Mouse (Mus musculus): ENCODE measurements around the gene Rnd1. TPM values are rescaled to one million over a fixed set of nuclear protein-coding genes. Genes with fewer than 3 reads are reported as not detected.
A peak's percentile ranks its signal among the peaks of the same experiment; 100 is the strongest.

The Rnd1 gene
- polyA plus RNA-seq, 1 experiment from 2014 or later = 0.99 TPM

GRCm38 (mm10) chr15:98628589-98629254 is 48.5 kb downstream of the Rnd1 start:
- Histone ChIP-seq H3K27ac (ENCODE audit: low read length) (peak overlapping the region; percentile 11), H3K4me1 (ENCODE audit: control insufficient read depth, insufficient read depth, low read length) (peaks cover 38% of the 10 kb centered on the region), H3K9ac (ENCODE audit: low read length) (peak overlapping the region; percentile 60)

GRCm38 (mm10) chr15:98626487-98627212 is 50.6 kb downstream of the Rnd1 start:
- no peak for ATAC-seq (ENCODE audit: insufficient read depth, low FRiP score)
- no peaks in the 10 kb centered on the region; the same call in 1 of the 2 replicates for H3K9me3 ChIP-seq (replicated peaks; ENCODE audit: control insufficient read depth, low read length)
- H3K4me2 ChIP-seq (ENCODE audit: low read depth, low read length) = no peak overlapping the region
- H3K36me3 ChIP-seq (ENCODE audit: control insufficient read depth, insufficient read depth, low read length) = no peaks in the 10 kb centered on the region
- peaks cover 21% of the 10 kb centered on the region for H3K4me1 ChIP-seq (ENCODE audit: control insufficient read depth, insufficient read depth, low read length)
- H3K4me3 ChIP-seq (replicated peaks; ENCODE audit: low read length) = no peak overlapping the region
- WGBS = 77% methylated on average over 7 of the region's 7 CpGs
- no peak overlapping the region for H3K9ac ChIP-seq (ENCODE audit: low read length)
- 0 out of 2 replicates have a peak, but pooled peaks cover 8% of the 10 kb centered on the region for H3K27me3 ChIP-seq (ENCODE audit: control insufficient read depth, insufficient read depth, low read length)
- no peak overlapping the region for H3K27ac ChIP-seq (ENCODE audit: low read length)

More at GRCm38 (mm10) chr15:98628589-98629254, 48.5 kb downstream of the Rnd1 start:
- Histone ChIP-seq H3K4me2 (ENCODE audit: low read depth, low read length) (peak overlapping the region; percentile 49), H3K9me3 (replicated peaks; ENCODE audit: control insufficient read depth, low read length) (no peaks in the 10 kb centered on the region; the same call in 1 of the 2 replicates), H3K36me3 (ENCODE audit: control insufficient read depth, insufficient read depth, low read length) (no peaks in the 10 kb centered on the region), H3K4me3 (replicated peaks; ENCODE audit: low read length) (peak overlapping the region; percentile 14; the same call in 1 of the 2 replicates), H3K27me3 (ENCODE audit: control insufficient read depth, insufficient read depth, low read length) (peaks cover 16% of the 10 kb centered on the region)
- 15% methylated on average over 20 of the region's 20 CpGs for WGBS
- ATAC-seq (ENCODE audit: insufficient read depth, low FRiP score) = peak; percentile 12; the same call in 1 of the 2 replicates

- no peaks in the 10 kb centered on the region for H3K36me3 ChIP-seq (ENCODE audit: control insufficient read depth, insufficient read depth, low read length)
- H3K27ac ChIP-seq (ENCODE audit: low read length) = no peak overlapping the region
These were observed 51.2 kb downstream of the Rnd1 start for GRCm38 (mm10) chr15:98626078-98626477.

GRCm38 (mm10) chr15:98623361-98623821 is 53.9 kb downstream of the Rnd1 start:
- H3K36me3 ChIP-seq (ENCODE audit: control insufficient read depth, insufficient read depth, low read length) = no peaks in the 10 kb centered on the region
- WGBS = 50% methylated on average over 5 of the region's 5 CpGs
- no peak overlapping the region for H3K4me3 ChIP-seq (replicated peaks; ENCODE audit: low read length)
- no peaks in the 10 kb centered on the region; the same call in 1 of the 2 replicates for H3K27me3 ChIP-seq (ENCODE audit: control insufficient read depth, insufficient read depth, low read length)
- no peak for ATAC-seq (ENCODE audit: insufficient read depth, low FRiP score)
- peak overlapping the region; percentile 10 for H3K27ac ChIP-seq (ENCODE audit: low read length)
- H3K4me2 ChIP-seq (ENCODE audit: low read depth, low read length) = no peak overlapping the region
- H3K9ac ChIP-seq (ENCODE audit: low read length) = no peak overlapping the region
- H3K4me1 ChIP-seq (ENCODE audit: control insufficient read depth, insufficient read depth, low read length) = peaks cover 5% of the 10 kb centered on the region
- no peaks in the 10 kb centered on the region; the same call in 1 of the 2 replicates for H3K9me3 ChIP-seq (replicated peaks; ENCODE audit: control insufficient read depth, low read length)

More at GRCm38 (mm10) chr15:98626078-98626477, 51.2 kb downstream of the Rnd1 start:
- no peak for ATAC-seq (ENCODE audit: insufficient read depth, low FRiP score)
- Histone ChIP-seq H3K9ac (ENCODE audit: low read length) (no peak overlapping the region), H3K4me2 (ENCODE audit: low read depth, low read length) (no peak overlapping the region), H3K9me3 (replicated peaks; ENCODE audit: control insufficient read depth, low read length) (no peaks in the 10 kb centered on the region; the same call in 1 of the 2 replicates), H3K4me1 (ENCODE audit: control insufficient read depth, insufficient read depth, low read length) (peaks cover 16% of the 10 kb centered on the region), H3K27me3 (ENCODE audit: control insufficient read depth, insufficient read depth, low read length) (0 out of 2 replicates have a peak, but pooled peaks cover 8% of the 10 kb centered on the region), H3K4me3 (replicated peaks; ENCODE audit: low read length) (no peak overlapping the region)
- 18% methylated on average over 8 of the region's 8 CpGs for WGBS

DNA sequence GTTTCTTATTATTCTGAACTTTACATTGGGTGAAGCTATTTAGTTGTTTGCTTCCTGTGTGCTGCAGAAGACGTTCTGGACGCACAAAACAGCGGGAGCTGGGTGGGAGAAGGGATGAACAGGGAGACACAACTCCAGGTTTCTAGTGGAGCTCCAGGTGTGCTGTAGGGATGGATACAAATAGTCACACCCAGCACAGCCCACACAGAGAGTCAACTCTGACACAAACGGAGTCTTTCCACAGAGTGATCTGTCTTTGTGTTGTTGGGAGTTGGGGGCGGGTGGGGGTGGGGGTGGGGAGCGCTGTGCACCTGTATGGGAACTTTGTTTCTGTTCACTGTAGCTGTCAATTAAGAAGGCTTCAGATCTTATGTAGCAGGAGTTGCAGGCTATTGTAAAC is 54.5 kb downstream of the Rnd1 start:
- H3K9me3 ChIP-seq (replicated peaks; ENCODE audit: control insufficient read depth, low read length) = no peaks in the 10 kb centered on the region; the same call in 1 of the 2 replicates
- no peak for ATAC-seq (ENCODE audit: insufficient read depth, low FRiP score)
- no peaks in the 10 kb centered on the region for H3K36me3 ChIP-seq (ENCODE audit: control insufficient read depth, insufficient read depth, low read length)
- no peaks in the 10 kb centered on the region; the same call in 1 of the 2 replicates for H3K27me3 ChIP-seq (ENCODE audit: control insufficient read depth, insufficient read depth, low read length)
- no peak overlapping the region for H3K27ac ChIP-seq (ENCODE audit: low read length)
- H3K4me2 ChIP-seq (ENCODE audit: low read depth, low read length) = no peak overlapping the region
- no peak overlapping the region for H3K9ac ChIP-seq (ENCODE audit: low read length)
- H3K4me3 ChIP-seq (replicated peaks; ENCODE audit: low read length) = no peak overlapping the region
- WGBS = 17% methylated on average over 6 of the region's 6 CpGs
- H3K4me1 ChIP-seq (ENCODE audit: control insufficient read depth, insufficient read depth, low read length) = no peaks in the 10 kb centered on the region; the same call in 1 of the 2 replicates

- ATAC-seq (ENCODE audit: insufficient read depth, low FRiP score) = no peak
- no peak overlapping the region for H3K4me3 ChIP-seq (replicated peaks; ENCODE audit: low read length)
- no peaks in the 10 kb centered on the region; the same call in 1 of the 2 replicates for H3K4me1 ChIP-seq (ENCODE audit: control insufficient read depth, insufficient read depth, low read length)
- H3K9me3 ChIP-seq (replicated peaks; ENCODE audit: control insufficient read depth, low read length) = no peaks in the 10 kb centered on the region; the same call in 1 of the 2 replicates
- H3K27me3 ChIP-seq (ENCODE audit: control insufficient read depth, insufficient read depth, low read length) = no peaks in the 10 kb centered on the region; the same call in 1 of the 2 replicates
- 11% methylated on average over 7 of the region's 7 CpGs for WGBS
- H3K36me3 ChIP-seq (ENCODE audit: control insufficient read depth, insufficient read depth, low read length) = no peaks in the 10 kb centered on the region
- H3K9ac ChIP-seq (ENCODE audit: low read length) = 0 out of 2 replicates have a peak overlapping the region, but pooled peaks have one; percentile 11
- no peak overlapping the region for H3K4me2 ChIP-seq (ENCODE audit: low read depth, low read length)
- no peak overlapping the region for H3K27ac ChIP-seq (ENCODE audit: low read length)
These were observed 55.1 kb downstream of the Rnd1 start for GRCm38 (mm10) chr15:98622199-98622598.

GRCm38 (mm10) chr15:98617176-98617537 is 60.1 kb downstream of the Rnd1 start:
- Histone ChIP-seq H3K36me3 (ENCODE audit: control insufficient read depth, insufficient read depth, low read length) (no peaks in the 10 kb centered on the region), H3K4me2 (ENCODE audit: low read depth, low read length) (peak overlapping the region; percentile 40; the same call in 1 of the 2 replicates), H3K4me3 (replicated peaks; ENCODE audit: low read length) (peak overlapping the region; percentile 14), H3K9me3 (replicated peaks; ENCODE audit: control insufficient read depth, low read length) (no peaks in the 10 kb centered on the region), H3K27ac (ENCODE audit: low read length) (no peak overlapping the region), H3K9ac (ENCODE audit: low read length) (peak overlapping the region; percentile 38; the same call in 1 of the 2 replicates), H3K4me1 (ENCODE audit: control insufficient read depth, insufficient read depth, low read length) (peaks cover 10% of the 10 kb centered on the region), H3K27me3 (ENCODE audit: control insufficient read depth, insufficient read depth, low read length) (no peaks in the 10 kb centered on the region; the same call in 1 of the 2 replicates)
- under 1% methylated on average over 12 of the region's 12 CpGs for WGBS
- peak; percentile 54 for ATAC-seq (ENCODE audit: insufficient read depth, low FRiP score)

GRCm38 (mm10) chr15:98616362-98617175 is 60.7 kb downstream of the Rnd1 start:
- H3K27me3 ChIP-seq (ENCODE audit: control insufficient read depth, insufficient read depth, low read length) = no peaks in the 10 kb centered on the region; the same call in 1 of the 2 replicates
- no peaks in the 10 kb centered on the region for H3K9me3 ChIP-seq (replicated peaks; ENCODE audit: control insufficient read depth, low read length)
- H3K9ac ChIP-seq (ENCODE audit: low read length) = peak overlapping the region; percentile 50; the same call in 1 of the 2 replicates
- H3K27ac ChIP-seq (ENCODE audit: low read length) = no peak overlapping the region
- peaks cover 10% of the 10 kb centered on the region for H3K4me1 ChIP-seq (ENCODE audit: control insufficient read depth, insufficient read depth, low read length)
- peak; percentile 73 for ATAC-seq (ENCODE audit: insufficient read depth, low FRiP score)
- no peaks in the 10 kb centered on the region for H3K36me3 ChIP-seq (ENCODE audit: control insufficient read depth, insufficient read depth, low read length)
- WGBS = 37% methylated on average over 20 of the region's 20 CpGs
- H3K4me3 ChIP-seq (replicated peaks; ENCODE audit: low read length) = peak overlapping the region; percentile 14
- peak overlapping the region; percentile 40; the same call in 1 of the 2 replicates for H3K4me2 ChIP-seq (ENCODE audit: low read depth, low read length)
